Mouse (Mus musculus) liver (tissue): ENCODE data around the gene Trpc4.

ENCODE experiments used
- DNase-seq: peaks from one replicate; pipeline ENCODE4 v3.0.0-alpha.2; 2020; ENCODE audit warnings: mixed read lengths

The Trpc4 gene

DNA sequence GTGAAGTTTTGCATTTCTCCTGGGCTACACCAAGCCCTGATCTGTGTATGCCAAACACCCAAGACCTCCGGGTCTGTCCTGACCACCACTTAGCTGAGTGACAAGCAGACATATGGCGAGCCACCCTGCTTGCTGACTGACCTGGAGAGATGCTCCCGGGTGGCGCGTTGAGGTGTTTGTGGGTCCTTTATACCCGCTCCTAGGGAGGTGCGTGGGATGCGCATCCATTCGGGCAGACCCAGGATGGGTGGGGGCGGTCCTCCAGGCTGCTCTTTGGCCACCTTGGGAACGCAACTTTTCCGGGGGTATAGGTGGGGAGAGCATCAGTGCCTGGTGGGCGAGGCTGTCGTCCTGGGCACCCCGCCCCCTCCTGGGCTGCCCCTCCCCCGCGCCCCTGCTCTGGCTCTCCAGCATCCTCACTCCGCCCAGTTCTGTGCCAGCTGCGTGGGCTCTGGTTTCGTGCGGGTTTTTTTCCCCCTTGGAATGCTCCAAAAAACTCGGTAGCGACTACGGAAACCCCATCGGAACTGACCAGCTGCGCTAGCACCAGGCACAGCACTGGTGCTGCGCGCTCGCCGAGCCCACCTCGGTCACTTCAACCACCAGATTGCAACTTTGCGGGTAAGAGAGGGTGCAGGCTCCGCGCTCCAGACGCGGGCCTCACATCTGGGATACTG is at the start of gene Trpc4:
TSS of gene Trpc4 (plus strand) at position 397 of the 677 bp plus-strand sequence.
- no peak for DNase-seq

DNA sequence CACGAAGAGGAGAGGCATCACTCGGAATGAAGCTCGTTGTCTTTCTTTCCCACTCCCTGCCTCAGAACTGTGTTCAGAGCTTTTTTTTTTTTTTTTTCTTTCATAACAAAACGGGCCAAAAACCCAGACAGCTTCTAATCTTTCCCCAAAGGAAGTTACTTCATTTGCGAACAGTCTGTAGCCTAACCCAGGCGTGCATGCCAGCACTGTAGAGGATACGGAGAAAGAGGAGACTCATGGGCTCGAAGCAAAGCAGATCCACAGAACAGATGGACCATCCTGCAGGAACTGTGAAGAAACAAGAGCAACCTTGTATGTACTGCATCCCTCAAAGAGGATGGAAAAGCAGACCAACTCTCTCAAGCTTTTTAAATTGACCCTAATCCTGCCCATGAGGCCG is 44.3 kb upstream of the Trpc4 start:
- no peak for DNase-seq

GRCm38 (mm10) chr3:54135376-54135775 is 20.5 kb upstream of the Trpc4 start:
- DNase-seq: no peak

DNA sequence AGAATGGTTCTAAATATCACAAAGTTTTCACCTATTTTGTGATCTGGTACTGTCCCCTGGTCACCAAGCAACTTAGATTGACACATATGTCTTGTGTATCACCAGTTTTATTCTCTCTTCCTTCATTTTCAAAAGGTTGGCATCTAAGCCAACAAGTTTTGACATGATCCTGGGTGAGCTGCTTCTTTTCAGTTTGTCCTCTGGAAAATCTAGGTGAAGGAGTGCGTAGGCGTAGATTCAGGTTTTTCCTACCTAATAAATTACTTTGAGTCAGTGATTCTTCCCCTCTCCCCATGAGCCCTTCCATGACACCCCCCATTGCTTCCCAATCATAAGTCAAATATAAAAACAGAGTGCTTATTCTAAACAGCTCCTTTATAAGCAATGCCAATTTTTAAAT is 14.5 kb upstream of the Trpc4 start:
- no peak for DNase-seq

GRCm38 (mm10) chr3:54154844-54155638 is 794 bp upstream of the Trpc4 start:
- peak; percentile 5 for DNase-seq

GRCm38 (mm10) chr3:54156316-54157000 is 623 bp downstream of the Trpc4 start:
- no peak for DNase-seq

DNA sequence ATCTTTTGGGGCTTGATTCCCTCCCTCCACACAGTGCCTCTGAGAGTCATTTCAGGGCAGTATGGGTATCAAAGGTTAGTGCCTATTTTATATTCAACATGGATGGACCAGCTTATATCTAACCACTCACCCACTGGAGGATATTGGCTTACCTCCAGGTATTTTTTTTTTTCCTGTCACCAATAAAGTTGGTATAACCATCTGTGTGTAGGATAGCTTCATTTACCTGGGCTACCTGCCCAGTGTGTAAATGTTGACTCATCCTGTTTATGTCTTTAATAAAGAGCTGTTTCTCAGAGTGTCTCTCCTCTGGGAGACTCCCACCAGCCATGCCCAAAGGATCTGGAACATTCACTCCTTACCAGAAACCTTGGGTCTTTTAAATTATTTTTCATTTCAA is 14.9 kb downstream of the Trpc4 start:
- DNase-seq: no peak

- peak; percentile 4 for DNase-seq
Measured at GRCm38 (mm10) chr3:54177296-54177695, 21.5 kb downstream of the Trpc4 start.

- peak; percentile 66 for DNase-seq
Measured at GRCm38 (mm10) chr3:54190932-54191668, 35.3 kb downstream of the Trpc4 start.

- no peak for DNase-seq
Measured at GRCm38 (mm10) chr3:54201231-54201630, 45.4 kb downstream of the Trpc4 start.

- no peak for DNase-seq
Measured at GRCm38 (mm10) chr3:54204386-54204785, 48.6 kb downstream of the Trpc4 start.

GRCm38 (mm10) chr3:54210112-54210511 is 54.3 kb downstream of the Trpc4 start:
- no peak for DNase-seq

DNA sequence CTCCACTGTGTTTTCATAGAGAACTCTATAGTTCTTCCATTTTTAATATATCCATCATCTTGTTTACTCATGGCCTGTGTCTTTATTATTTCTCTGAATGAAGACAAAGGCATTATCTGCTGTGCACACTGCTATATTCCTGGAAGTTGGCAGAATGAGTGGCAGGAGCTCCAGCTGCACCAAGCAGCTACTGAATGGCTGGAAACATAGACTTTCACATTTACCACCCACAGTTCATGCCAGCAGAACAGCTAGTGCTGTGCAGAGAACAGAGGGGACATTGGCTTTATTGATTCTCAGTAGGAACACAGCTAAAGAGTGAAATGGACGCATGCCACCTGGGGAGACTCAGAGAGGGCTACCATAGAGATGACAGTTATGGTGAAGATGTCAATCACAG is 55.6 kb downstream of the Trpc4 start:
- no peak for DNase-seq

DNA sequence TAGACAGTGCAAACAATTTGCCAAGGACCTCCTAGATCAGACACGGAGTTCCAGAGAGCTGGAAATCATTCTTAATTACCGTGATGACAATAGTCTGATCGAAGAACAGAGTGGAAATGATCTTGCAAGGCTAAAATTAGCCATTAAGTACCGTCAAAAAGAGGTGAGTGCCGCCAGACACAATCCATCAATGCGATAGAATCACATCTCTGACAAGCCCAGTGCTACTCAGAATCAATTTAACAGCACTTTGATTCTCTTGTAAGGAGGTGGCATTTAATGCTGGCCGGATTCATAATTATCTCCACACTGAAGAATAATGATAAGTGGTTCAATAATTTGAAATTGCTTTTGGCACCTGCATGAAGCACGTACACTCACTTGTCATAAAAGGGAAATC is 66.7 kb downstream of the Trpc4 start:
- DNase-seq: no peak

GRCm38 (mm10) chr3:54228463-54228862 is 72.6 kb downstream of the Trpc4 start:
- no peak for DNase-seq

GRCm38 (mm10) chr3:54238891-54239290 is 83.1 kb downstream of the Trpc4 start:
- no peak for DNase-seq

DNA sequence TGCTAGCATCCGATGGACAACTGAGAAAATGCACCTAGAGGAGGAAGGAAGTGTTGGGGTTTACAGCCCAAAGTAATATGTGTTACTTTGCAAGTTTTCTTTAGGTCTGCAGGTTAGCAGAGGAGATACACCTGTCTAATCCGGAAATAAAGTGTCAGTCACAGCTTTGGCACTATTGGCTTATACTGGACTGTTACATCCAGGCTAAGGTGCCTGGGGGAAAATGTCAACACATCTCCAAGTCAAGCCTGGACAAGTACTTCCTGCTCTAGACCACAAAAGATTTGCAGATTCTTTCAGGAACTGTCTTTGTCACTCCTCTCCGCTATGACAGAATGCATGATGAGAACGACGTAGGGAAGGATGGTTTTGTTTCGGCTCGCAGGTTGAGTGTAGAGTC is 83.6 kb downstream of the Trpc4 start:
- no peak for DNase-seq

DNA sequence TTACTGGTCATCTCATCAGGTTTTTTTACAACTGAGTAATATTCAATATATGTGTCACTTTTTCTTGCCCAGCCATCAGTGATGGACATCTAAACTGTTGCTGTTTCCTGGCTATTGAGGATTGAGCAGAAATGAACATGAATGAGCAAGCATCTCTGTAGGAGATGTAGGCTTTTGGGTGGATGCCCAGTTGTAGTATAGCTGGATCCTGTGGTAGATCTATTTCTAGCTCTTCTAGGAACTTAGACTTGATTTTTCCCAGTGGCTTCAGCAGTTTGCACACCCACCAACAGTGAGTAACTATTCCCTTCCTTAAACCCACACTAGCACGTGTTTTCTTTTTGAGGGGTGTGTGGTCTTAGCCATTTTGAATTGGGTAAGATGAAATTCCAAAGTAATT is 87.3 kb downstream of the Trpc4 start:
- no peak for DNase-seq

GRCm38 (mm10) chr3:54244729-54245465 is 89.1 kb downstream of the Trpc4 start:
- DNase-seq: no peak

GRCm38 (mm10) chr3:54246416-54246815 is 90.6 kb downstream of the Trpc4 start:
- DNase-seq: no peak

- DNase-seq: no peak
Measured at GRCm38 (mm10) chr3:54249311-54249710, 93.5 kb downstream of the Trpc4 start.

- no peak for DNase-seq
Measured at GRCm38 (mm10) chr3:54266943-54267342, 111.1 kb downstream of the Trpc4 start.
